Mouse (Mus musculus) liver, embryonic 14.5 days (tissue): ENCODE measurements around the gene Gm5862. TPM values are rescaled to one million over a fixed set of nuclear protein-coding genes. Genes with fewer than 3 reads are reported as not detected.
"Not testable (repeated sequence)": the region's sequence is repeated elsewhere in the genome, so short reads cannot be mapped to it uniquely, and the experiment has no call there.

Experiments
- ATAC-seq: fragments of 200-750 bp; cut with Nextera tagmentation; 2 replicates; pipeline ENCODE4 v1.8.0; 2017; ENCODE audit warnings: moderate number of reproducible peaks, mild to moderate bottlenecking, moderate library complexity; ENCODE audit not compliant: insufficient read depth
- DNase-seq, 3 experiments: peaks; one replicate each; pipeline ENCODE4 v3.0.0-alpha.2; 2012 to 2013; ENCODE audit warnings: low read depth in 3 of 3, low spot score in 3 of 3
- H3K27ac ChIP-seq: fragments of 300-500 bp; sonication (generic); 2 replicates; pipeline ENCODE4 v1.5.1; 2014; ENCODE audit warnings: moderate library complexity, mild to moderate bottlenecking, control low read depth, inconsistent platforms
- H3K27me3 ChIP-seq: fragments of 300-500 bp; sonication (generic); 2 replicates; pipeline ENCODE4 v1.6.1; 2014; ENCODE audit warnings: mild to moderate bottlenecking, low read length, moderate library complexity; ENCODE audit not compliant: control insufficient read depth, insufficient read depth
- H3K36me3 ChIP-seq: fragments of 300-500 bp; sonication (generic); replicated peaks from 2 replicates; pipeline ENCODE4 v1.6.1; 2014; ENCODE audit warnings: low read depth; ENCODE audit not compliant: control insufficient read depth, insufficient read depth
- H3K4me1 ChIP-seq, 2 experiments: fragments of 200-500 bp in 1 of 2; fragments of 300-500 bp in 1 of 2; sonication (generic) in 1 of 2; replicated peaks; 2 replicates each; pipeline ENCODE4 v1.6.1; 2012 to 2014; ENCODE audit warnings: antibody characterized with exemption in 1 of 2, inconsistent platforms in 1 of 2, low read length in 1 of 2; ENCODE audit not compliant: control insufficient read depth in 2 of 2, insufficient read depth in 2 of 2
- H3K4me2 ChIP-seq: fragments of 300-500 bp; sonication (generic); 2 replicates; pipeline ENCODE4 v1.6.1; 2014; ENCODE audit warnings: low read depth, mild to moderate bottlenecking, control low read depth, moderate library complexity
- H3K4me3 ChIP-seq, 2 experiments: fragments of 200-500 bp in 1 of 2; fragments of 300-500 bp in 1 of 2; sonication (generic) in 1 of 2; 2 replicates each; pipeline ENCODE4 v1.5.1; 2012 to 2014; ENCODE audit warnings: low read depth in 2 of 2, low read length in 2 of 2, mild to moderate bottlenecking in 2 of 2, control low read depth in 1 of 2, inconsistent platforms in 1 of 2, moderate library complexity in 1 of 2; ENCODE audit not compliant: insufficient read depth in 1 of 2
- H3K9ac ChIP-seq: fragments of 300-500 bp; sonication (generic); replicated peaks from 2 replicates; pipeline ENCODE4 v1.6.1; 2014; ENCODE audit warnings: mild to moderate bottlenecking, control low read depth, moderate library complexity
- H3K9me3 ChIP-seq: fragments of 300-500 bp; sonication (generic); 2 replicates; pipeline ENCODE4 v1.6.1; 2016; ENCODE audit warnings: low read length, mixed read lengths; ENCODE audit not compliant: control insufficient read depth
- CTCF ChIP-seq: IDR thresholded peaks from 2 replicates; pipeline ENCODE4 v1.5.1; 2016; ENCODE audit warnings: antibody characterized with exemption, low read depth, control low read depth
- EP300 ChIP-seq: IDR thresholded peaks from 2 replicates; pipeline ENCODE4 v1.6.1; 2016; ENCODE audit warnings: antibody characterized with exemption, low read depth
- WGBS: fragments of 180-500 bp; shearing (Covaris S2); extraction: QIAGEN DNeasy Blood & Tissue Kit; methylation state at CpG from one replicate; pipeline ENCODE4 v1.1.7; 2014; ENCODE audit not compliant: insufficient replicate concordance; 5-methylcytosine and 5-hydroxymethylcytosine counted together
- polyA plus RNA-seq, 2 experiments: library from polyadenylated mRNA; depleted of rRNA in 1 of 2; stranded (reverse) in 1 of 2; unstranded in 1 of 2; fragments of >200 nt; fragmentation: Nextera tagmentation in 1 of 2; extraction: Ambion mirVana in 1 of 2; gene quantifications; 2 replicates each; pipeline versions ENCODE4 v1.2.1 to v1.2.3; 2012 to 2014

Gm5862 gene
- polyA plus RNA-seq (2012; rRNA removed) (not detected in 2 replicates), polyA plus RNA-seq (2014; fragmentation: Nextera tagmentation; extraction: Ambion mirVana) (not detected in 2 replicates)

DNA sequence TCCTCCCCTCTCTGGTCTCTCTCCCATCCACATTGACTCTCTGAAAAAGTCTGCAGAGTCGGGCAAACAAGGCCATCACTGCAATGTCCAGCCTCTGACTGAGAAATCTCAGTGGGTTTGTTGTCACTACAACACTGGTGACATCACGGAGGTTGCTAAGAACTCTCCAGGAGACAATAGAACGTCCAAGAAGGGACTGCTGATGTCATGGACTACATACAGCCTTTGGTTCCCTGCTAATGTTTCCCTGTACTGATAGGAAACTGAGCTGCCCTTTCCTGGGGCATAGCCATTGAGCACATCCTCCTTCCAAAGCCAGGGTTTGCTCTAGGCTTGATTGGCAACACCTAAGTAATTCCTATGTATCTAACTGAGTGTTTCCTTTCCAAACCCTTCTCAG is at the start of gene Gm5862:
Gene Gm5862 (minus strand): TSS at position 101 of the 400 bp plus-strand sequence.
- WGBS = no CpG with 5 or more reads among the region's 3 CpGs
- H3K4me2 ChIP-seq, H3K27me3 ChIP-seq, H3K9me3 ChIP-seq, H3K4me3 ChIP-seq, ATAC-seq, H3K4me1 ChIP-seq, H3K36me3 ChIP-seq, H3K27ac ChIP-seq, H3K9ac ChIP-seq, DNase-seq: not testable (repeated sequence)

DNA sequence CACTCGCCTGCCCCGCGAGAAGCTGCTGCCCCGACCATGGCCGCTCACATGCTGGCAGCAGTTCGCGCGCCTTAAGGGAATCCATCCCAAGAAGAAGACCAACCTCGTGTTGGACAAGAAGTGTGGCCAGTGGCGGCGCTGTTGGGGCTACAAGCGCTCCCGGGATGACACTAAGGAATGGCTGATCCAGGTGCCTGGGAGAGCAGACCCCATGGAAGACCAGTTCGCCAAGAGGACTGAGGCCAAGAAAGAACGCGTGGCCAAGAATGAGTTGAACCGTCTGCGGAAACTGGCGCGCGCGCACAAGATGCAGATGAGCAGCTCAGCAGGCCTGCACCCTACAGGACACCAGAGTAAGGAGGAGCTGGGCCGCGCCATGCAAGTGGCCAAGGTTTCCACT is 48.0 kb upstream of the Gm5862 start:
- no peak overlapping the region for H3K9ac ChIP-seq
- H3K4me1 ChIP-seq = no peaks in the 10 kb centered on the region
- ATAC-seq (no peak), DNase-seq (no peak)
- H3K9me3 ChIP-seq = no peaks in the 10 kb centered on the region
- 77% methylated on average over 24 of the region's 24 CpGs for WGBS
- no peak overlapping the region for H3K4me3 ChIP-seq
- H3K27ac ChIP-seq = no peak overlapping the region
- no peaks in the 10 kb centered on the region for H3K36me3 ChIP-seq
- TF ChIP-seq EP300 (no peak), CTCF (no peak)
- H3K4me2 ChIP-seq = no peak overlapping the region
- H3K27me3 ChIP-seq = no peaks in the 10 kb centered on the region

DNA sequence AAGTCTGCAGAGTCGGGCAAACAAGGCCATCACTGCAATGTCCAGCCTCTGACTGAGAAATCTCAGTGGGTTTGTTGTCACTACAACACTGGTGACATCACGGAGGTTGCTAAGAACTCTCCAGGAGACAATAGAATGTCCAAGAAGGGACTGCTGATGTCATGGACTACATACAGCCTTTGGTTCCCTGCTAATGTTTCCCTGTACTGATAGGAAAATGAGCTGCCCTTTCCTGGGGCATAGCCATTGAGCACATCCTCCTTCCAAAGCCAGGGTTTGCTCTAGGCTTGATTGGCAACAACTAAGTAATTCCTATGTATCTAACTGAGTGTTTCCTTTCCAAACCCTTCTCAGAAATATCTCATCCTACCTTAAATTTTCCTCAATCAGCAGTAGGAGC is 35.8 kb upstream of the Gm5862 start, which contains the start of gene Gm7347:
Gene Gm7347 (minus strand): TSS at position 101 of the 400 bp plus-strand sequence.
- WGBS = no CpG with 5 or more reads among the region's 2 CpGs
- H3K4me3 ChIP-seq, H3K9me3 ChIP-seq, H3K4me1 ChIP-seq, H3K27ac ChIP-seq, H3K27me3 ChIP-seq, H3K36me3 ChIP-seq, H3K9ac ChIP-seq, DNase-seq, H3K4me2 ChIP-seq, ATAC-seq: not testable (repeated sequence)

DNA sequence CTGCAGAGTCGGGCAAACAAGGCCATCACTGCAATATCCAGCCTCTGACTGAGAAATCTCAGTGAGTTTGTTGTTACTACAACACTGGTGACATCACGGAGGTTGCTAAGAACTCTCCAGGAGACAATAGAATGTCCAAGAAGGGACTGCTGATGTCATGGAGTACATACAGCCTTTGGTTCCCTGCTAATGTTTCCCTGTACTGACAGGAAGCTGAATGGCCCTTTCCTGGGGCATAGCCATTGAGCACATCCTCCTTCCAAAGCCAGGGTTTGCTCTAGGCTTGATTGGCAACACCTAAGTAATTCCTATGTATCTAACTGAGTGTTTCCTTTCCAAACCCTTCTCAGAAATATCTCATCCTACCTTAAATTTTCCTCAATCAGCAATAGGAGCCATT is 16.7 kb upstream of the Gm5862 start, which contains the start of gene Speer4a:
Gene Speer4a (minus strand): TSS at position 101 of the 400 bp plus-strand sequence.
- not testable (repeated sequence) for ATAC-seq, H3K4me3 ChIP-seq, H3K4me1 ChIP-seq, H3K27ac ChIP-seq, H3K9me3 ChIP-seq, H3K4me2 ChIP-seq, H3K27me3 ChIP-seq, DNase-seq, H3K9ac ChIP-seq, H3K36me3 ChIP-seq
- WGBS = 44% methylated on average over 2 of the region's 2 CpGs

DNA sequence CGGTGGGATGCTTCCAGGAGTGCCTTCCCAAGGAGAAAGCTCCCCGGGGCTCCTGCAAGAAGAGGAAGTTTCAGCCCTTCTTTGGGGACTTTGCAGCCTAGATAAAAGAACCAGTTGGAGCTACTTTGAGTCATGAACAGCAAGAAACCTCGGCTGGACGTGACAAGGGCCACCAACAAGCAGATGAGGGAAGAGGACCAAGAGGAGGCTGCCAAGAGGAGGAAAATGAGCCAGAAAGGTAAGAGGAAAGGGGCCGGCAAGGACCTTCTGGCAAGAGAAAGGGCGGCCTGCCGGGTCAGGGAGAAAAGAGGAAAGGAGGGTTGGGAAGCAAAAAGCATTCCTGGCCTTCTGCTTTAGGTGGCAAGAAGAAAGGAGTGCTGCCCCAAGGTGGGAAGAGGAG is 15.0 kb downstream of the Gm5862 start:
- H3K36me3 ChIP-seq, H3K4me2 ChIP-seq, H3K4me3 ChIP-seq, H3K9ac ChIP-seq, DNase-seq, H3K4me1 ChIP-seq, H3K27me3 ChIP-seq, ATAC-seq, H3K27ac ChIP-seq, H3K9me3 ChIP-seq: not testable (repeated sequence)
- WGBS = 28% methylated on average over 6 of the region's 7 CpGs

DNA sequence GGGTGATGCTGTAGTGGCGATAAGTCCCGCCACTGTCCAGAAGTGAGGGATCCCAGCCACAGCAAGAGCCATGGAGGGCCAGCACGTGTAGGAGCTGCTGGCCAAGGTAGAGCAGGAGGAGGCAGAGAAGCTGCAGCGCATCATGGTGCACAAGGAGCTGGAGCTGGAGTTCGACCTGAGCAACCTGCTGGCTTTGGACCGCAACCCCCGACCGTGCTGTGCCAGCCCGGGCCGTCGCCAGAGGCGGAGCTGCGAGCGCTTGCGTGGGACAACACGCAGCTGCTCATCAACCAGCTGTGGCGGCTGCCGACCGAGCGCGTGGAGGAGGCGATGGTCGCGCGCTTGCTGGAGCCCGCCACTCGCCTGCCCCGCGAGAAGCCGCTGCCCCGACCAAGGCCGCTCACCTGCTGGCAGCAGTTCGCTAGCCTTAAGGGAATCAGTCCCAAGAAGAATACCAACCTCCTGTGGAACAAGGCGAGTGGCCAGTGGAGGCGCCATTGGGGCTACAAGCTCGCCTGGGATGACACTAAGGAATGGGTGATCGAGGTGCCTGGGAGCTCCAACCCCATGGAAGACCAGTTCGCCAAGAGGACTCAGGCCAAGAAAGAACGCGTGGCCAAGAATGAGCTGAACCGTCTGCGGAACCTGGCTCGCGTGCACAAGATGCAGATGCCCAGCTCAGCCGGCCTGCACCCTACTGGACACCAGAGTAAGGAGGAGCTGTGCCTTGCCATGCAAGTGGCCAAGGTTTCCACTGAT is 15.6 kb downstream of the Gm5862 start:
- not testable (repeated sequence) for H3K27me3 ChIP-seq, H3K4me1 ChIP-seq, ATAC-seq, DNase-seq, H3K36me3 ChIP-seq, H3K9me3 ChIP-seq, H3K27ac ChIP-seq, H3K4me3 ChIP-seq, H3K9ac ChIP-seq
- WGBS = 18% methylated on average over 39 of the region's 45 CpGs
- H3K4me2 ChIP-seq = peak overlapping the region; percentile 31; the same call in 1 of the 2 replicates

DNA sequence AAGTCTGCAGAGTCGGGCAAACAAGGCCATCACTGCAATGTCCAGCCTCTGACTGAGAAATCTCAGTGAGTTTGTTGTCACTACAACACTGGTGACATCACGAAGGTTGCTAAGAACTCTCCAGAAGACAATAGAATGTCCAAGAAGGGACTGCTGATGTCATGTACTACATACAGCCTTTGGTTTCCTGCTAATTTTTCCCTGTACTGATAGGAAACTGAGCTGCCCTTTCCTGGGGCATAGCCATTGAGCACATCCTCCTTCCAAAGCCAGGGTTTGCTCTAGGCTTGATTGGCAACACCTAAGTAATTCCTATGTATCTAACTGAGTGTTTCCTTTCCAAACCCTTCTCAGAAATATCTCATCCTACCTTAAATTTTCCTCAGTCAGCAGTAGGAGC is 18.0 kb downstream of the Gm5862 start, which contains the start of gene Gm1979:
Gene Gm1979 (minus strand): TSS at position 101 of the 400 bp plus-strand sequence.
- not testable (repeated sequence) for H3K9ac ChIP-seq, H3K9me3 ChIP-seq, H3K27me3 ChIP-seq, H3K4me2 ChIP-seq, H3K4me1 ChIP-seq, H3K4me3 ChIP-seq, H3K27ac ChIP-seq, H3K36me3 ChIP-seq, DNase-seq, ATAC-seq
- WGBS = 43% methylated on average over 1 of the region's 2 CpGs

DNA sequence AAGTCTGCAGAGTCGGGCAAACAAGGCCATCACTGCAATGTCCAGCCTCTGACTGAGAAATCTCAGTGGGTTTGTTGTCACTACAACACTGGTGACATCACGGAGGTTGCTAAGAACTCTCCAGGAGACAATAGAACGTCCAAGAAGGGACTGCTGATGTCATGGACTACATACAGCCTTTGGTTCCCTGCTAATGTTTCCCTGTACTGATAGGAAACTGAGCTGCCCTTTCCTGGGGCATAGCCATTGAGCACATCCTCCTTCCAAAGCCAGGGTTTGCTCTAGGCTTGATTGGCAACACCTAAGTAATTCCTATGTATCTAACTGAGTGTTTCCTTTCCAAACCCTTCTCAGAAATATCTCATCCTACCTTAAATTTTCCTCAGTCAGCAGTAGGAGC is 34.2 kb downstream of the Gm5862 start, which contains the start of gene Gm21698:
Gene Gm21698 (minus strand): TSS at position 101 of the 400 bp plus-strand sequence.
- not testable (repeated sequence) for ATAC-seq, H3K9me3 ChIP-seq, H3K4me1 ChIP-seq, H3K4me2 ChIP-seq, H3K9ac ChIP-seq, H3K27ac ChIP-seq, H3K27me3 ChIP-seq, H3K36me3 ChIP-seq, H3K4me3 ChIP-seq, DNase-seq
- WGBS = no CpG with 5 or more reads among the region's 3 CpGs
